Mouse (Mus musculus) liver, adult (tissue): ENCODE results near the gene Tor3a.

ENCODE experiments used
- GATA4 ChIP-seq: IDR thresholded peaks from 2 replicates; pipeline ENCODE4 v1.6.1; 2014; ENCODE audit warnings: mild to moderate bottlenecking, low read length; ENCODE audit not compliant: insufficient replicate concordance

Gene Tor3a

DNA sequence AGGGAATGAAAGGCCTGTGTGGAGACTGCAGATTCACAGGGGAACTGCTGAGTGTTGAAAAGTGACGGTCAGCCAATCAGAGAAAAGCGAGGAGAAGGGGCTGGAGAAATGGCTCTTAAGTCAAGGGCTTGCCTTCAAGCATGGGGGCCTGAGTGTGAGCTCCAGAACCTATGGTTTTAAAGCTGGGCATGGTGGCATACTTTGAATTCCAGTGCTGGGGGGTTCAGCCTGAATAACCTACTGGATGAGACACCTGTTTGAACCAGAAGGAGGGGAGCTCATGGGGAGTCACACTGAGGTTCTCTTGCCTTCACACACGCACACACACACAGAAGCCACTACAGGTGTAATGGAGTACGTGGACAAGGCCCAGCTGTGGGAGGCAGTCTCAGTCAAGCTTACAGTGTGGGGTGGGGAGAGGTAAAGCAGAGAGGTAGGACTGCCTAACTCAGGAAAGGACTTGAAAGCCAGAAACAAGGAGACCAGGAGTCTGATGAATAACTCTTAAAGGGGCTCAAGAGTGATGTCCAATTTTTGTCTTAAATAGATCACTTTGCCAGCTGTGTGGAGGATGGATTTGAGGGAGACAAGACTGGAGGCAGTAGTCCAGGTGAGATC, 53.8 kb downstream of the Tor3a start:
- TF ChIP-seq GATA4 = no peak

DNA sequence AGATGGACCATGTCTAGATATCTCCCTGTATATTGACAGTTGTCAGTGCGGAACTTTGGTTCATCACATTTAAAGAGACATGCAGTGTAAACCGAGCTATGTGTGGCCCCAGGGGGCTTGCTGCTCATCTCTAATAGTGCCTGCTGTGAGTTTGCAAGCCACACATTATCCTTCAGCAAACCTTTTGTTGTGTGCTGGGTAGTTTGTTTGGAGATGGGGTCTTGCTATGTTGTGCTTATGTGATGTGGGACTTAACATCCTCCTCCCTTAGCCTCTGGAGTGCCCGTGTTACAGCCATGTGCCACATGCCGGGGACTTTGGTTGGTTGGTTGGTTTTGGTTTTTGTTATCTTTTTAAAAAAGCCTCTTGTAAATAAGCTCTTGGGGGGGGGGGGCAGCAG, 56.3 kb downstream of the Tor3a start:
- TF ChIP-seq GATA4 = no peak

DNA sequence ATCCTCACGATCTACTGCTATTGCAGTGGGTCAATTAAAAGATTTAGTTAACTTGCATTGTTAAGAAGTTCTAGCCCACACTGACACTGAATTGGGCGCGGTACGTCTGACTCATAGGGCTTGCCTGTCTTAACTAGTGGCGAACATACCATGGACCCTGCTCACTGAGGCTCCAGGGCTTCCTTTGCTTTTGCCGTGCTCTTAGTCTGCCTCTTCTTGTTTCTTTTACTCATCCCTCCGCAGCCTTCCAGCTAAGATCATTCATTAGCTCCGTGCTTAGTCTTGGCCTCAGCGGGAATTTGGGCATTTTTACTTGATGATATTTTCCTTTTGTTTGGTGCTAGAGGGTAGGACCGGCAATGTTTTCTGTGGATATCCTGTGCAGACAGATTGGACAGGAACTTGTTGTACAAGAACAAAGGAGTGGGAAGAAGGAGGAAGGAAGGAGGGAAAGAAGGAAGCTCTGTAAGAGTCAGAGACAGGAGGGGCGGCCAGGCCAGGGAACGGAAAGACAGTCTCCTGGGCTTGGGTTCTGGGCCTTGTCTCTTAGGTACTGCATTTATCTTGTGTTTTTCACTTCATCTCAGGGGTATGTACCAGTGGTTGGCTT, 57.1 kb downstream of the Tor3a start:
- TF ChIP-seq GATA4 = no peak

DNA sequence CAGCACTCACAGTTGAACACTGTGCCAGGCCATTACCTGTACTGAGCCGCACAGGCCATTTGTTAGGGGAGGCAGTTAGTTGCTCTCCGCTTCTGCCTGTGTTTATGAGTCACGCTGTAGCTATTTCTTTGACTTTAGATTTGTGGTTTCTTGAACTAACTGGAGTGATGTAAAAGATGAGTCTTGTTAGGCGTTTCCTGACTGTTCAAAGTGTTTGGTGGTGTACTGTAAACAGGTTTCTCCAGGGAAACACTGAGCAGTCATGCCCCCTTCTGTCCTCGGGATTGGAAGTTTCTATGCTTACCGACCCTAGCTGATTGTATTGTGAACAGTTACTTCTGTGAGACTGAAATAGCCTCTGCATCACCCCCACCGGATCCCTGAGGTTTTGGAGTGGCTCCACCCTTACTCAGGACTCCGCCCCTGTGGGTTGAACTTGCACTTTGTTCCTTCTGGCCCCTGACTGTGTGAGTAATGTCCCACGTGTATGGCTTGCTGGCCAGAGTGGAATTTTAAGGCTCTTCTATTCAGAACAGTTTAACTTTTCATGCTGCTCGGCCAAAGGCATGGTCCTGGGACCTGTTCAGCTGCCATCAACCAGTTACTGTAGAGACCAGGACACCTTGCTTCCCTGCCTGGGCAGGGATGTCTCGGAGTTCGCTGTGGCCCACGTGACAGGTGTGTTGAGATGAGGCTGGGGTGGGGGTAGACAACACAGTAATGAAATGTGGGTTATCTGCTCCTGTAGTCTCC, 58.6 kb downstream of the Tor3a start:
- TF ChIP-seq GATA4 = no peak

DNA sequence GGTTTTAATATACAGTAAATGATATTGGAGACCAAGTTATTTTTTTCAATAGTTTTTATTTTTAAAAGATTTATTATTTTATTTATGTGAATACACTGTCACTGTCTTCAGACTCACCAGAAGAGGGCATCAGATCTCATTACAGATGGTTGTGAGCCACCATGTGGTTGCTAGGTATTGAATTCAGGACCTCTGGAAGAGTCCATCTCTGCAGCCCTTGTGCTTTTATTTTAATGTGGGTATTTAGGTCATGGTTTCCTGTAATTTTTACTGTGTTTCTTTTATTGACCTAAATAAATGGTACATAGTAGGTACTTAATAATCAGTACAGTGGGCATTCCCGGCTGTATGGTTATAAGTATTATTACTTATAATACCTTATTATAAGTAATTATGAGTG, 59.4 kb downstream of the Tor3a start:
- no peak for TF ChIP-seq GATA4

DNA sequence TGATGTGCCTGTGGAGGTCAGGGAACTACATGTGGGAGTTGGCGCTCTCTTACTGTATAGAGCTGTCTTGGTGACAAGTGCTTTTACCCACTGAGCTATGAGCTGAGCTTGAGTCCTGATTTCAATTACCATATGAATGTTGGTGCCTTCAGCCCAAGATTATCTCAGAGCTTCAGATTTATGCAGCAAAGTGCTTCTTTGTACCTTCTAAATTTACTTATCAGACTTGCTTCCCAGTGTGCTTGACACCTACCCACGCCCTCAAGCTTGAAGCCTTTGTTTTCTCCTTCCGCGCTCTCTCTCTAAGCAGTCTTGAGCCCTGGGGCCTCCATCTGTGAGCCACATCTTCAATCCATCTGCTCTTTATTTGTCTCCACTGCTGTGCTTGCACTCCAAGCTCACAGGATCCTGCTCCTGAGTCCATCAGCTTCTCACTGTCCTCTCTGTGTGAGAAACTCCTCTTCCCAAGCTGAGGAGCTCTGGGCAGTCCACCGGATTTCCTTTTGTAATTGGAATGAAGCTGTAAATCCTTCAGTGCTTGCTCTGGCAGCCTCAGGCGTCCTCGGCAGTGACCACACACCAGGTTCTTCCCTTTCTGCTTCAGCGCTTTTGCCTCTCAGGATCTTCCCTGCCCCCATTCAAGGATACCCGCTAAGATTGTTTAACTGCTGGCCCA, 60.2 kb downstream of the Tor3a start:
- TF ChIP-seq GATA4 = no peak

DNA sequence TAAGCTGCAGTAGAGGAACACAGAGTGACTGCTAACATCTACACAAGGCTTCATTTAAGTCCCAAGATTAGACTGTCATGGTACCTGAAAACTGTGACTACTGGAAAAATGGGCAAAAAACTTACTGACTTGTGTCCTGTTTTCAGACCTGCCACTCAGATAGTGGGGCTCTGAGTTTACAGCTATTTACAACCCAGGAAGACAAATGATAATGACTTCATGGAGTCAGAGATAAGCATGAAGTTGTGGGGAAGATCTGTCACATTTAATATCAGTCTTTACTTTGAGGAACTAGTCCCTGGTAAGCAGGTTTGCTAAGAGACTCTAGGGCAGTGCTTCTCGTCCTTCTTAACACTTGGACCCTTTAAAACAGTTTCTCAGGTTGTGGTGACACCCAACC, 63.9 kb downstream of the Tor3a start:
- TF ChIP-seq GATA4 = no peak

DNA sequence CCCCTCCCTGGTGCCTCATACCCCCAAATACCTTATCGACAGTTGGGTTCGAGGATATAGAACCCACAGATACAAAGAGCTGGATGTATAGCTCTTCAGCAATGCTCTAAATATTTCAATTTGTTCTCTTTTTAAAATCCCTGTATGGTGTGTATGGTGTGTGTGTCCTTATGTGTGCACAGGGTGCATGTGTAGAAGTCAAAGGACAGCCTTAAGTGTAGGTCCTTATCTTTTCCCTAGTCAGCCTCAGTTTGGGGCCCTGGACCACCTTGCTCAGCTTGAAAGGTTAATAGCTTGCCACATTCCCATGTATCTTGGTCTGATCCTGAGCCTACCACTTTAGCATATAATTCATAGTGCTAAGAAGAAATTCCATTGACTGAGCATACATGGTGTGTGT, 65.7 kb downstream of the Tor3a start:
- no peak for TF ChIP-seq GATA4

DNA sequence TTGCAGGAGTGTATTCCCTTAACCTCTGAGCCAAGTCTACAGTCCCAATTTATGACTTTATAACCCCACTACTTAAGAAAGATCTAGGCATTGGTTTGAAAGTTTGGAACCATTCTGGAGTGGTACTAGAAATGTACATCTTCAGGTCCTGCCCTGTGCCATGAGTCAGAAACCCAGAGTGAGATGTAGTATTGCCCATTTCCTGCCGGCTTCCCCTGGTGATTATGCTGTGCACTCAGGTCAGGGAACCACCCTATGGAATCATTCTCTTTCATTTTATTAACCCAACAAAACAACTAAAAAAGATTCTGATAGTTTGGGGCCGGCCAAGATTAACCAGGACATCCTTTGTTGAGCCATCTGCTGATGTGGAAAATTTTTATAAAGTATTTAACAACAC, 68.2 kb downstream of the Tor3a start:
- no peak for TF ChIP-seq GATA4

DNA sequence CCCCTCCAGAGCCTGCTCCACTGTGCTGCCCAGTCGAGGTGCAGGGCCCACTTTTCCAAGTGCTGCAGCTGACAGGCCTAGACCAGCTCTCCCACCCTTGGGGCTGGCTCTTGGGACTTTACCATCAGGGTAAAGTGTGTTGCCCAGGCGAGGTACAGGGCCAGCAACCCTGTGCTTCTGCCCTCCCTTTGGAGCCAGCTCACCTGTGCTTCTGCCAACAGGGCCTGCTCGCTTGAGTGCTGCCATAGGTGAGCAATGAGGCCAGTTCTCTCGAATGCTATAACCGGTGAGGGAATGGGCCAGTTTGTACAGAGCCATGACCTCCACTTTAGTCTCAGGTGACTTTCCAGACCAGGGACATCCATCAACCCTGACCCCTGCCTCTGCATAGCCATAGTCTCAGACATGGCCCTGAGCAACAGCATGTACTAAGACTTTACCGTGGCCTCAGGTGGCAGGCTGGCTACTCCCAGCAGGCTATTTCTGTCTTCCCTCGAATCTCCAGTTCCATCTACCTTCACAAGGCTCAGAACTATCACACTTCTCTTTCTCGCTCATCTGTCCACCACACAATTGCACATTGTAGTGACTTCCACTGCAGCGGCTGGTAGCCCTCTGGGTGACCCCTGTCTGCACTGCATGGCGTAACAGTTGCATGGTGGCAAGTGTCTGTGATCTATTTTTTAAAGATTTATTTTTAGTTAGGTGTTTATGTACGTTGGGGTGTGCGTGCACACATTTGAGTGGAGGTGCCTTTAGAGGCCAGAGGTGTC, 68.9 kb downstream of the Tor3a start:
- no peak for TF ChIP-seq GATA4
